Mouse (Mus musculus): Measurements from ENCODE around the gene Heatr5a.
A peak's percentile ranks its signal among the peaks of the same experiment; 100 is the strongest.

Gene Heatr5a

DNA sequence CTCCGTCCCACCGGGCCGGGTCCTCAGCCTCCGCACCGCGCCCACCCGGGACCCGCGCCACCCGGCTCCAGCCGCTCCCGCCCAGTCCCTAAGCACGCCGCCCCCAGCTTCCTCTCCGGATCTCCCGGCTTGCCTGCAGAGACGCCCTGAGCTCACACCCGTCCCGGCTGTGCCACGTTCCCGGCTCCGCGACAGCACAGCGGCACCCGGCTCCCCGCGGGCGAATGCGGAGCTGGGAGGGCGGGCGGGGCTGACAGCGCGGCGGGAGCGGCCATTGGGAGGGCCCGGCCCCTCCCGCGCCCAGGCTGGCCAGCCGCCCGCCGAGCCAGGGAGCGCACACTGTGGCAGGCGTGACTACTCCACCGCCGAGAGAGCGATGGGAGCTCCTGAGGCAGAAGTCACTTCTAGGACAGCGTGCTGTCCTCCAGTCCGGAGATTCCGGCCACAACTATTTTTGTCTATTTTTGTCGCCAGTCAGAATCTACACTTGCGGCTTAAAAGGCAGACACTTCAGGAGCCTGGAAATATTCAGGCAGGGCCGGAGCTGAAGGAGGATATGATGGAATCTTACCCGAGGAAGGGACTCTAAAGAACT lies at the start of gene Heatr5a:
Heatr5a (minus strand) TSS at position 252 of the 595 bp plus-strand sequence.
- DNase-seq = peak; percentile 92

DNA sequence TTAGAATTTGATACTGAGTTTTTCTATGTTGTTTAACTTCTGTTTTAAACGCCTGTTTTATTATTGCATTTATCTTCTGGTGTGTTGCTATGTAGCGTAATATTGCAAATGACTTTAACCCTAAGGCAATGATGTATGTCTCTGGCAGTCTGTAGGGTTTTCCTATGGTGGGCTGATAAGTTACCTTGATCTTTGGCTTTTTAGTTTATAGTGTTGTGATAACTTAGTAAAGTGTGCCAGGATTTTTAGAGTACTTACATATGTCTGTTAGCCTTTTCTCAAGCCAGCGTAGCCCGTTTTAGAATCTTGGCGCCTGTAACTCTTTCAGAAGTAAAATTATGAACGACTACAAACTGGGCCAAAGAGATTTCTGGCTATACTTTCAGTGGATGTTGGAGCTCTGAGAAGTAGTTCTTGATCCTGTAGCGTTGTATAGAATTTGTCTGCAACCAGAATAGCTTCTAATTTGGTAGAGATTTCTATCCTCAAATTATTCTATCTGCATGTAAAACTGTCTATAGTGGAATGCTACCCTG lies 43.4 kb upstream of the Heatr5a start:
- no peak for DNase-seq

DNA sequence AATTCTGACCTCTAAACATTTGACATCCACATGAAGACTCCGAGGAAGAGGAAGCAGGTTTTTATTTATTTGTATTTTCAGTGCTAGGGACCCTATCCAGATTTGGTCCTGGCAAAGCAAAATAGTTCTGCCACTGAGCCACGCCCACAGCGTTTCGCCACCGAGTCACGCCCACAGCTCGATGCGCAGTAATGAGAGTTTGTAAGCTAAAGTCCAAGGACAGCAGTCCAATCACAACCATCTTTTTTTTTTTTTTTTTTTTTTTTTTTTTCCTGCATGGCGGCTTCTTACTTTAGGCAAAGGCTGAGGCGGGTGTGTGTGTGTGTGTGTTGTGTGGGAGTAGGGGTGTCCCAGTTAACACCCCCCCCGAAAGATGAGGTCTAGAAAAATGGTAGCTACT lies 42.9 kb upstream of the Heatr5a start:
- no peak for DNase-seq

DNA sequence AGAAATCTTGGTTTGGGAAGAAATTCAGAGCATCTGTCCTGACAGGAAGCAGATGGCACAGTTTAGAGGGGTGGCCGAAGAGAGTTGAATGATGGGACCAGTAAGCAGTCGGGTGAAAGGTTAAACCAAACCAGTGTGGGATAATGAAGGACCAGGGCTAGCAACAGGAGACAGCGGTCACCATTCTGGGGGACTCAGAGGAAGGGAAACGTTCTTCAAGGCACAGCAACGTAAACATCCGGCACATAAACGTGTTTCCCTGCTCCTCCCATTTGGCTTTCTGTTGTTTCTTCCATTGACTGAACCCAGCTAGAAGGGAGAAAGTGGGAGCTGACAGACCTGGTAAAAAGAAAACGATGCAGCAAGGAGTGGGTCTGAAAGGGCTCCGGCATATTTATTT lies 42.2 kb upstream of the Heatr5a start:
- no peak for DNase-seq

DNA sequence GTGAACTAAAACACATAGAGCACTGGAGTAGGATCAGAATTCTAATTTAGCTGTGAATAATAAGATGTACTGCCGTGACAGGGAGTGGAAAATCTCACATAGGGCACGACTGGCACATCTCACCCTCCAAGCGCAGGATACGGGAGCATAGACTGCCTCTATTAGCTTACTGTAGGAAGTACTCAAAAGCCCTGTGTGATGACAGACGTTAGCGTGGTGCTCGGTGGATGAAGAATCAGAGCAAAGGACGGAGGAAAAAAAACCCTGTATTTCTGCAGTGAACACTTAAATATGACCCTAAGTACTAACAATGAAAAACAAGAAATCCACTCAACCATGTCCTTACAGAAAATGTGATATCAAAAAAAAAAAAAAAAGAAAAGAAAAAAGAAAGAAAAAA lies 41.0 kb upstream of the Heatr5a start:
- DNase-seq = no peak

DNA sequence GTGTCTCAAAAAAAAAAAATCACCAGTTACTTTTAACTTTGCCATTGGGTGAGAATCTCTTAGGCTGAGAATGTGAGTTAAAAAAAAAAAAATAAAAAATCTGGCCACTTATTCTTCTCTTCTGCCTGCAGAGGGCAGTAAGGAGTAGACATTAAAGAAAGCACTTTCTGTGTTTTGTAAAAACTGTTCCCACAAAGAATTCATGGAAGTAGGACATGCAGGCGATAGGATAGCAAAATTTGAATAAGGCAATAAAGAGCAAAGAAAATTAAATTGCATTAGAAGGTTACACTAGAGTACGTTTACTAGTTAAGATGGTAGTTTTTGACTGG lies 39.5 kb upstream of the Heatr5a start:
- DNase-seq = peak; percentile 27

DNA sequence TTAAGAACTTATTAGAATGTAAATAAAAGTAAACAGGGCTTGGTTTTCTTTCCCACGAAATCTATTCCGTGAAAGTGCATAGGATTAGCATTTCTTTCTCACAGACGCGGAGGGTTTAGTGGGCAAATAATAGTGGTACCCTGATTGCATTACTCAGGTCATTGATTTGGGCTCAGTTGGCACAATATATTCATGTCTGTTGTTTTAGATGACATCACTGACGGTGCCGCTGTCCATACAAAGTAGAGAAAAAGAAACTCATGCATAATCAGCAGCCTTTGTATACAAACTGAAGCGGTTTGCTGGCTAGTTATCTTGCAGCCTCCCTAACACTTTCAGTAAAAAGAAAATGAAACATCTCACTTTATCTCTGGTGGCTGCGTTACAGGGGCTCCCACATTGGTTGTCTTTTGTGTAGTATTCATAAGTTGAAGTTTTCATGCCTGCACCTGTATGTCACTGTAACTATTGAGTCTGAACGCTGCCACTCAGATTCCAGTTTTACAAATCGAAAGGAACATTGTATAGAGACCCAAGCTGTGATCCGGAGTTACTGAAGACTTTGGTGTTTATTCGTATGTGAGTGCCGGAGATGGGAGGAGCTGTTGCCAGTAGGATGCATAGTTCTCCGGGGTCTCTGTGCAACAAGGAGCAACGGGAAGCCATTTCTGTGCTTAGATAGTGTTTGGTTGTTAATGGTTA lies 39.0 kb upstream of the Heatr5a start:
- no peak for DNase-seq

DNA sequence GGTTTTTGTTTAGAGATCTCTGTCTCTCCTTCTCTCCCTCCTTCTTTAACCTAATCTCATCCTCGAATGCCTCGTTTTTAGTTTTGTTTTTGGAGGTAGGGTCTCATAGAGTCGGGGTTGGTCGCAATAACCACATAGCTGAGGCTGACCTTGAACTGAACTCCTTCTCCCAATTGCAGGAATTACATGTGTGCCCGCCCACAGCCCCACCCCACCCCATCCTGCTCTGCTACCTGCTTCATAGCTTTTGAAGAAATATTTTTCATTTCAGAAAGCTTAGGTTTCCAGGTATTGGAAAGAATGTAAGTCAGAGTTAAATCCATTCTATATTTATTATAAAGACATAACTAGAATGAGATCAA lies 35.5 kb upstream of the Heatr5a start:
- DNase-seq = no peak

DNA sequence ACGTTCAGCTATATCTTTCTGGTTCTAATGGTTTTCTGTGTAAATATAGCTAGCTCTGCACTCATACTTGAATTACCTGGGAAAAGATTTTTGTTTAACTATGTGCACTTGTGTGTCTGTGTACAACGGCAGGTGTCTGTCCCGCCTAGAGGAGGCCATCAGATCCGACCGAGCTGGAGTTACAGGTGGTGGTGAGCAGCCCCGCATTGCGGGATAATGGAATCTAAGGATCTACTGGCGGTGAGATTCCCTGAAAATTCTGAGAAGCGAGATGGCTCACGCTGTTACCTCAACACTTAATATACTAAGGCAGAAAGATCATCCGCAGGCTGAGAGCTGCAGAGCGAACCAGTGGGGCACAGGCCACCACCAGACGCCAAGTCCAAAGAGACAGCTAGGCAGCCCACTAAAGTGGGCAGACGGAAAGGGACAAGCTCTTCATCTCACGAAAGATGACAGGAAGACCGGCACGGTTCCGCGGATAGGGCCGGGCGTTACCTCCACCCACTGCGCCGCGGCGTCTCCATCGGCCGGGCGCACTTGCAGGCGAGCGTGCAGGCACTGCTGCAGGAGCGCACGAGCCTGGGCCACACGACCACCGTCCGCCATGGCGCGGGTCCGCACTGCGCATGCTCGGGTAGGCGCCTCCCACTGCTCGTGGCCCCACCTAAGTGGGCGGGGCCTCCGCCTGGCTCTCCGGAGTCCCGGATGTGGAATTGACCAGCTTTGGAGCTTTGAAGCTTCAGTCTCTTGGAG lies 34.9 kb upstream of the Heatr5a start, which contains the start of gene Dtd2:
Dtd2 (minus strand) TSS at position 625 of the 756 bp plus-strand sequence.
- peak; percentile 93 for DNase-seq

DNA sequence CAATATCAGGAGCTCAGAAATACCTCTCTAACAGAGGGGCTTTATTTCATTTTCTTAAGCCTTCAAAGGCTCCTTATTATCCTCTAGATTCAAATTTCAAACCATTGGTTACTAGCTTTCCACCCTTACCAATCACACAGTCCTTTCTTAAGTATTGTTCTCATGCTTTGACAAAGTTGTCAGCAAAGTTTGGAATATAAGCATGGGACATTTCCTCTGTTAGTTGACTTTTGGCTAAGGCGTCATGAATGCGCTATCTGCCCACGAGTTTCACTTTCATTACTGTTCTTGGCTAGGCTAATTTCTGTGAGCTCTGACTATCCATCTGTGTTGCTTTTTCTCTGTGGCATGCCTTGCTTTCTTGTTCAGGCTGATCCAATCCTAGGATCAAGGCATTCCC lies 31.6 kb upstream of the Heatr5a start:
- DNase-seq = no peak

DNA sequence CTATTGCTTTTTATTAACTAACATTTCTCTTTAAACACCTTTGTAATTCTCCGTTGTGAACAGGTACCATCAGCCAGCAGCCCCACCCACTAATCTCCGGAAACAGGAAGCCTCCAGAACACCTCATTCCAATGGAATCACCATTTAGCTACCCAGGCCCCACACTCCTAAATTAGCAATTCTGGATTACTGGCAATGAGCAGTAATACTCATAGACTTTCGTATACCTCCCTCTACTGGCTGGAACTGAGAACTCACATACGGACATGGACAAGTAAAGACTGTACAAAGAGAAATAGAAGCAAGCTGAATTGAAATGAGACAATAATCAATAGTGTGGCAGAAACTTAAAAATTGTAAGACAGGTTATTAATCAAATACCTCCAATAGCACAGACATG lies 30.4 kb upstream of the Heatr5a start:
- DNase-seq = peak; percentile 89

DNA sequence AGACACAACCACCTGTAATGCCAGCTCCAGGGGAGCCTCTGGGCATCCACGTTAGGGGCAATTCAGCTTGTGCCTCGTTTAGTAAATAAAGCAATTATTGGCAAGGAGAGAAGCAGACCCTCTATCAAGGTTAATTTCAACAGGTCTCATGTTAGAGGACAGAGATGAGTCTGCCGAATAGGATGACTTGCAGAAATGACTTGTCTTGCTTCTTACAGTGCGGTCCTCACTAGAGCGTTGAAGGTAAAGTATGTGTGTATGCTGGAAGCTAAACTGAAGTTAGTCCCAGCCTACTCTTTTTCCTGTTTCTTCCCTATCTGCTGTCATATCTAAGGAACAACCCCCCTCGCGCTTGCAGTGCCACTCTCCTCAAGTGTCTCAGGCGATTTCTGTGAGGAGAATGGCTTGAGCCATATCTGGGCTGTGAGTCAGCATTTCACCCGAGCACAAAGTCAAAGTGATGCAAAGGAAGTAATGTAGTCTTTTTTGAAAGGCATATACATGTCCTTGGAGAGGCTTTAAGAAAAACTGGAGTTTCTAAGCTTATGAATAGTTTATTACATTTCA lies 27.3 kb upstream of the Heatr5a start:
- DNase-seq = no peak

DNA sequence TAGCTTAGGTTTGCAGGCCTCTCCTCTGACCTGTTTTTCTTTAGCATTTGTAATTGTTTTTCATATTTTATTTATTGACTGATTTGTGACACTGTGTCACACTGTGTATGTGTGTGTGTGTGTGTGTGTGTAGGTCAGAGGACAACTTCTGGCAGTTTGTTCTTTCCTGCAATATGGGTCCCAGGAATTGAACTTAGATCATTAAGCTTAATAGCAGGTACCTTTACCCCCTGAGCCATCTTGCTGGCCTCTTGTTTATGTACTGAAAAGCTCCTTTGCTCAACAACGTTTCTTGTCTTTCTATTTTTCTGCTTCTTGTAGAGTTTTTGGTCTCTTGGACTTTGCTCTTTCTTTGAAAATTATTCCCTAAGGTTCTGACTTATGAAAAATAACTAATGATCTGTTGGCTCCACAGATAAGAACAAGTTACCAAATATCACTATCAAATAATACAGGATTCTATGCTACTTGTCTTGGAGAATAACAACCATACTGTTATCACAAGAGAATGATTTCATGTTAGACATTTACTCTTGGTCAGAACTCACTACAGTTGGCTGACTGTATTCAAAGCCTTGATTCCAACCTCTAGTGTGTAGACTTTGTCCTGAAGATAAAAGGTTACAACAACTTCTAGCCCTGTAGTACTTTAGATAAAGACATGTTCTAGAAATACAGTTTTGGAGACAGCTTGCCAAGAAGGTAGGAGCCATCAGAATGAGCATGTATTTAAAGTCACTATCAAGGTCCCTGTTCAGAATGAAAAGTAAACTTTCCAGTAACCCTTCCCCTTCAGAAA lies 24.8 kb upstream of the Heatr5a start:
- peak; percentile 20 for DNase-seq

DNA sequence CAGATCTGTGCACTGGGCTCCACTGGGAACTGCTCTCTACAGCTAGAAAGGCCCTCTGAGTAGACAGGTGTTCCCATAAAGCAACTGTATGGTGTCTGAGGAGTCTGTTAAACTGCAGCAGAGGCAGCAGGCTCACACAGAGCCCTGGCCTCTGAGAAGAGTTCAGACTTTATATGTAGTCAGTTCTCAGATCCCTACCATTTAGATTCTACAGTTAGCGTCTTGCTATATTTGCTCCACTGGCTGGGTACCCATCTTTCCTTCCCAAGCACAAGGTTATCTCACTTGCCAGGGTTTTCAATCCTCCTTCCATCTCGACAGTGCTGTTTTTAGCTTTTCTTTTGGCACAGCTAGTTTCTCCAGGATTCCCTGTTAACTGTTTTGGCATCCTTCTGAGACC lies 19.5 kb upstream of the Heatr5a start:
- no peak for DNase-seq

DNA sequence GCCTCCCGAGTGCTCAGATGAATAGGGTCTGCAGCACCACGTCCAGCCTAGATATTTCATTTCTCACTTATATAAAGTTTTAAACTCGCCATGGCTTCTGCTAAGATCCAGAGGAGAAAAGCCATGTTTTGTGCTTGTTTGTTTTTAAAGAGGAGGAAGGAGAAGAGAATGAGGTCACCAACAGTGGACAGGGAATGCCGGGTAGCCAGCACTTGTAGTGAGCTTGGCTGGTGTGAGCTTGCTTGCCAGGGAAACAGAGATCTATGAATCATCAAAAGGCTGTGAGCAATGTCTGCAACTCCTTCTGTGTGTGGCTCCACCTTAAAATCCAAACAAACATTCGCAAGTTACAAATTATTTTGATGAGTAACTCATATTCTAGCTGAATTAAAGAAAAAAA lies 17.4 kb upstream of the Heatr5a start:
- no peak for DNase-seq

DNA sequence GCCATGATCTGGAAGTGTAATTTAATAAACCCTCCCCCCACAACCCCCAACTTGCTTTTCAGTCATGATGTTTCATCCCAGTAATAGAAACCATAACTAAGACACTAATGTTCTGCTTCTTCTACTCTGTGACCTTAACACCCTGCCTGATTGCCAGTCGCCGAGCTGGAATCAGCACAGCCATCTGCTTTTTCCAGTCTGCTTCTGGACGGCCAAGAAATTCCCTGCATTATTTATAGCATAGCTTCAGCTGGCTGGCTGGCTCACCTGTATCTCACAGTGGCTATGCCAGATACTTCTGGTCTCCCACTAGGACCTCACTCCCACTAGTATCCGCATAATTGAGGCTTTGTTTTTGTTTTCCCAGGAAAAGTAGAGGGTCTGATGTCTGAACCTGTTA lies 14.7 kb upstream of the Heatr5a start:
- no peak for DNase-seq

DNA sequence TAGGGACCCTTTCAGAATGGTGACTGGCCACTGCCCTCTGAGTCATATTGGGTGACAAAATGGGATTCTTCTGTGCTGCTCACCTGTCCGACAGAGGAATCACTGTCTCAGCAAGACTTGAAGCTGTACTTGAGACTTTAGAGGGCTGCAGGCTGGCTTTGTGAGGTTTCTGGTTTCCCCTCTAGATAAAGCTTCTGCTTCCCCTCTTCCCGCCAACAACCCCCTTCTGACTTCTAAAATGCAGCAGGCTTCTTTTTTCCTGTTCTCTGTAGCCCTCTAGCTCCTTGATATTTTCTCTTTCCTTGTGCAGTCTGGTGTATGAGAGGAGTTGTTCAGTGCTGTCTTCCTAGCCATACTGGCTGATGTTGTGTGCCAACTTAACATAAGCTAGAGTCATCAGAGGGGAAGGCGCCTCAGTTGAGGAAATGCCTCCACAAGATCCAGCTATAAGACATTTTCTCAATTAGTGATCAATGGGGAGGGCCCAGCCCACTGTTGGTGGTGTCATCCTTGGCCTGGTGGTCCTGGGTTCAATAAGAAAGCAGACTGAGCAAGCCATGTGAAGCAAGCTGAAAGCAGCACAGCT lies 14.1 kb upstream of the Heatr5a start:
- DNase-seq = no peak

DNA sequence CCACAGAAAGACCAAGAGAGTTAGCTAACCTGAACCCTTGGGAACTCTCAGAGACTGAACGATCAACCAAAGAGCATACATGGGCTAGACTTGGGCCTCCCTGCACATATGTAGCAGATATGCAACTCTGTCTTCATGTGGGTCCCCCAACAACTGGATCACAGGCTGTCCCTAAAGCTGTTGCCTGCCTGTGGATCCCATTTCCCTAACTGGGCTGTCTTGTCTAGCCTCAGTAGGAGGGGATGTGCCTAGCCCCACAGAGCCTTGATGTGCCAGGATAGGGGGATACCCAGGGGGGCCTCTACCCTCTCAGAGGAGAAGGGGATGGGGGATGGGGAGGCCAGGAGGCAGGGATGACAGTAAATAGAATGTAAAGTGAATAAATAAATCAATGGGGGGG lies 12.5 kb upstream of the Heatr5a start:
- no peak for DNase-seq

DNA sequence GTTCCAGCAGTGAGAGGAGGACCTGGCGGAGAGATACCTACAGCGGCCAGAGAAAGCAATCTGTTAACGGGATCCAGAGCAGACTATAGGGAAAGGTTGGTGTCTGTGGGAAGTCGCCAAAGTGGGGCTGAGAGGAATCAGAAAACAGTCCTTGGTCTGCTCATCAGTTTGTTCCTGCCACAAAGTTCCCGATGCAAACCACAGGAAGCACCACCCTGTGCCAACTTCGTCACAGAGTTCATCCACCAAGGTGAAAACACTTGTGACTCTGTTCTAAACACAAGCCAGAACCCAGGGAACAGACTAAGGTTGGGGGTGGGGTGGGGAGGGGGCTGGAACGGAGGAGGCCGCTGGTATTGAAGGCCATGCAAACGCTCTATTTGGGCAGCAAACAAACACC lies 5.4 kb upstream of the Heatr5a start:
- DNase-seq = no peak

DNA sequence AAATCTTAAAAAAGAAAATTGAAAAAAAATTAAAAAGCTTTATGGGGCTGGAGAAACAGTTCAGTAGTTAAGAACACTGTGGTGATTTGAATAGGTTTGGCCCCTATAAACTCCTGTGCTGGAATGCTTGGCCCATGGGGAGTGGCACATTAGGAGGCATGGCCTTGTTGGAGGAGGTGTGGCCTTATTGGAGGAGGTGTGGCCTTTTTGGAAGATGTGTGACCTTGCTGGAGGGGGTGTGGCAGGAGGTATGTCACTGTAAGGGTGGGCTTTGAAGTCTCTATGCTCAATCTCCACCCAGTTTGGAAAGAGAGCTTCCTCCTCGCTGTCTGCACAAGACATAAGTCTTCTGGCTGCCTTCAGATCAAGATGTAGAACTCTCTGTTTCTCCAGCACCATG lies 3.3 kb upstream of the Heatr5a start:
- DNase-seq = no peak

DNA sequence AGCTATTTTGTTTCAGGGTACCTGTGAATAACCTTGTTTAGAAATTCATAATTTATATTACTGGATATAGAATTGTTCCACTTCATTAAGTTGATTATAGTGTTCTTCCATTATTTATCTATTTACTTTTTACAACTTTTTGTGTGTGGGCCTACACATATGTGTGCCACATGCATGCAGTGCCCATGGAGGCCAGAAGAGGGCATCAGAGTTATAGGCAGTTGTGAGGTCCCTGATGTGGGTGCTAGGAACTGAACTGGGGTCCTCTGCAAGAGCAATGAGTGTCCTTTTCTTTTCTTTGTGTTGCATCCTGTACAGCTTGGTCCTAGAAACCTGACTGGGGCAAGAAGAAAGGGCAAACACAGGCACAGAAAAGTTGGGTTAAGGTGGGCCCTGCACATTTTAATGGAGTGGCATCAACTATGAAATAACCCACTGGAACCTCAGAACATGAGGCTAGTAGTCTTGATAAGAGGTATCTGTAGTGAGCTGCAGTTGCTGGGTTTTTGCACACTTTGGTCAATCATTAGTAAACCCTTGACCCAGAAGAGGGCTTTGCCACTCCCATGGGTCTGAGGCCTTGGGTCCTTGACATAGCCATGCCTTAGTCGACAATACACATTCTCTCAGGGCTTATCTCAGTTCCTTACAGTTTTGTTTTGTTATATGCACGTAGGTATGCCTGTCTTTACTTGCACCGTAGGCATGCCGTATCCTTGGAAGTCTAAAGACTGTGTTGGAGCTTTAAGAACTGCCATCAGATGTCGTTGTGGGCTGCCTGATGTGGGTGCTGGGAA lies 1.3 kb upstream of the Heatr5a start:
- peak; percentile 39 for DNase-seq
